Mouse (Mus musculus) heart, postnatal 0 days (tissue): ENCODE results near the gene Nxnl1.

Experiments used
- CTCF ChIP-seq: IDR thresholded peaks from 2 replicates; pipeline ENCODE4 v1.5.1; 2016; ENCODE audit warnings: antibody characterized with exemption, control low read depth, low read depth
- EP300 ChIP-seq: IDR thresholded peaks from 2 replicates; pipeline ENCODE4 v1.6.1; 2016; ENCODE audit warnings: antibody characterized with exemption, low read depth

- TF ChIP-seq EP300 (no peak), CTCF (no peak)
Measured at GRCm38 (mm10) chr8:71572847-71573633, 6.6 kb upstream of the Nxnl1 start.
